8 mouse cellular contexts compared by ENCODE assay signal in the genomic region with DNA sequence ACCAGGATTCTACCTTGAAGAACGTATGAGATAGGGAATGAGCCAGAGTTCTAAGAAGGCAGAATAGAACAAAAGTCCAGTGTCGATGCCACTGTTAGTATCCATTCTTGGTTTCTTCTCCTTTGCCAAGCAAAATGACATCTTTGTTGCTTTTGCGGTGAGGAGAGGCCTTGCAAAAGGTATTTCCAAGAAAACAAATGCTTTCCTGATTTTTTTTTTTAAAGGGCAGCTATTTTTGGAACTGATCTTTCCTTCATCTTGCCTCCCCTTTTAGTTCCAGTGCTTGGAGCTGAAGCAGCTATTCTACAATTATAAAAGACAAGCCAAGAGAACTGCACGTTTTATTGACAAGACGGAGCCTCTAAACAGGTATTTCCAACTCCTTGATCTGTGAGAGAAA. TPM values are rescaled to one million over a fixed set of nuclear protein-coding genes. Genes with fewer than 3 reads are reported as not detected.
DNase-seq lines count a peak whose midpoint lies in the region; ATAC-seq and TF ChIP-seq lines count a peak whose summit lies in the region.

A gene (plus strand): TSS at position 301 of the 400 bp plus-strand sequence.

- no peaks in the 10 kb centered on the region for H3K36me3 ChIP-seq in intestine, postnatal 0 days (ENCODE audit: control insufficient read depth, insufficient read depth)
- no peaks in the 10 kb centered on the region for H3K36me3 ChIP-seq in midbrain, embryonic 10.5 days

- TF ChIP-seq CTCF in layer of hippocampus, adult 2 months (conservative IDR thresholded peaks at IDR 0.05), result no peak
- TF ChIP-seq CTCF in brain, embryonic 14.5 days (IDR thresholded peaks at IDR 0.05; ENCODE audit: borderline replicate concordance, extremely low read depth, insufficient read depth, insufficient read length), result no peak
- TF ChIP-seq CTCF in intestine, postnatal 0 days (IDR thresholded peaks at IDR 0.05; ENCODE audit: low read depth), result no peak

- no peak for ATAC-seq in granulocyte monocyte progenitor cell, adult 5-6 weeks (replicated peaks; ENCODE audit: poor library complexity, severe bottlenecking)
- no peak for ATAC-seq in intestine, postnatal 0 days

- no peak within 1 kb of the TSS for H3K4me2 ChIP-seq in intestine, postnatal 0 days (replicated peaks; ENCODE audit: low read depth)

- H3K4me1 ChIP-seq in intestine, postnatal 0 days (replicated peaks; ENCODE audit: control insufficient read depth, insufficient read depth, low read length), result 0 out of 2 replicates have a peak, but pooled peaks cover 4% of the 10 kb centered on the region
- H3K4me1 ChIP-seq in midbrain, embryonic 10.5 days, result peaks cover 10% of the 10 kb centered on the region

- no peak within 1 kb of the TSS for H3K4me3 ChIP-seq in layer of hippocampus, adult 2 months
- H3K4me3 ChIP-seq in intestine, postnatal 0 days (ENCODE audit: low read depth, low read length), result no peak within 1 kb of the TSS
- no peak within 1 kb of the TSS for H3K4me3 ChIP-seq in midbrain, embryonic 10.5 days

- H3K9ac ChIP-seq in intestine, postnatal 0 days (ENCODE audit: low read depth, low read length), result no peak within 1 kb of the TSS

- 83% methylated on average over 5 of the region's 5 CpGs for WGBS in intestine, postnatal 0 days
- 92% methylated on average over 5 of the region's 5 CpGs for WGBS in midbrain, embryonic 10.5 days

- no peak for DNase-seq in layer of hippocampus, adult 2 months (ENCODE audit: low spot score in 2 of 2)
- DNase-seq in layer of hippocampus, adult 11-12 months (ENCODE audit: low spot score), result no peak
- no peak for DNase-seq in brain, embryonic 14.5 days (ENCODE audit: low read depth)
- no peak for DNase-seq in midbrain, embryonic 10.5 days (ENCODE audit: low spot score)
- no peak for DNase-seq in yolk sac, embryonic 10.5 days (ENCODE audit: low spot score)
- DNase-seq in kidney, adult 11 months, result no peak

- H3K27me3 ChIP-seq in intestine, postnatal 0 days (replicated peaks; ENCODE audit: control insufficient read depth, insufficient read depth, low read length), result no peaks in the 10 kb centered on the region
- no peaks in the 10 kb centered on the region for H3K27me3 ChIP-seq in midbrain, embryonic 10.5 days (ENCODE audit: low read depth, poor library complexity, severe bottlenecking)

- H3K9me3 ChIP-seq in intestine, postnatal 0 days (ENCODE audit: control insufficient read depth), result no peaks in the 10 kb centered on the region
- no peaks in the 10 kb centered on the region for H3K9me3 ChIP-seq in midbrain, embryonic 10.5 days (replicated peaks)

- no peak within 1 kb of the TSS for H3K27ac ChIP-seq in layer of hippocampus, adult 2 months
- H3K27ac ChIP-seq in intestine, postnatal 0 days (ENCODE audit: low read depth, low read length), result no peak within 1 kb of the TSS
- H3K27ac ChIP-seq in midbrain, embryonic 10.5 days (replicated peaks), result no peak within 1 kb of the TSS

- TF ChIP-seq POLR2A in brain, embryonic 14.5 days (IDR thresholded peaks at IDR 0.05; ENCODE audit: borderline replicate concordance, extremely low read depth, insufficient read depth, insufficient read length, poor library complexity, severe bottlenecking), result no peak

RNA-seq across cellular contexts. Expression of the gene that starts here (rescaled TPM):
- 100 to 1,000 TPM; 110 to 112 TPM for total RNA-seq in layer of hippocampus, adult 2 months (2021)
- 59.2 and 73.1 TPM in 2 replicates for polyA plus RNA-seq in brain, embryonic 14.5 days (2012; rRNA removed)
- total RNA-seq in granulocyte monocyte progenitor cell, adult 5-6 weeks (2014; fragmentation: Nextera tagmentation), result 115 and 139 TPM in 2 replicates
- 188 and 234 TPM in 2 replicates for total RNA-seq in granulocyte monocyte progenitor cell, adult 5-6 weeks (2017)
- polyA plus RNA-seq in intestine, postnatal 0 days (2015; fragmentation: Nextera tagmentation; extraction: Ambion mirVana), result 39.4 and 41.8 TPM in 2 replicates
- polyA plus RNA-seq in midbrain, embryonic 10.5 days (2016; fragmentation: Nextera tagmentation; extraction: Ambion mirVana), result 110 and 117 TPM in 2 replicates
